Comparison of ENCODE assay signal across 8 mouse cellular contexts in genomic region chr15:62496193-62496592, GRCm38 (mm10).
DNase-seq lines count a peak whose midpoint lies in the region; ATAC-seq and TF ChIP-seq lines count a peak whose summit lies in the region.

No protein-coding gene starts in this region.

- no peaks in the 10 kb centered on the region for H3K27me3 ChIP-seq in hindbrain, embryonic 10.5 days (ENCODE audit: insufficient read depth, poor library complexity, severe bottlenecking)
- H3K27me3 ChIP-seq in hindbrain, embryonic 12.5 days, result no peaks in the 10 kb centered on the region
- no peaks in the 10 kb centered on the region for H3K27me3 ChIP-seq in embryonic facial prominence, embryonic 11.5 days (ENCODE audit: control insufficient read depth, insufficient read depth, low read length)
- no peaks in the 10 kb centered on the region for H3K27me3 ChIP-seq in midbrain, embryonic 11.5 days (ENCODE audit: control insufficient read depth, insufficient read depth, low read length)
- H3K27me3 ChIP-seq in heart, adult 2 months (ENCODE audit: control insufficient read depth, insufficient read depth, low read length), result no peaks in the 10 kb centered on the region

- WGBS in hindbrain, embryonic 10.5 days, result 15% methylated on average over 4 of the region's 4 CpGs
- 22% methylated on average over 4 of the region's 4 CpGs for WGBS in hindbrain, embryonic 12.5 days
- WGBS in embryonic facial prominence, embryonic 11.5 days, result 15% methylated on average over 4 of the region's 4 CpGs
- WGBS in midbrain, embryonic 11.5 days, result 9% methylated on average over 4 of the region's 4 CpGs
- 44% methylated on average over 4 of the region's 4 CpGs for WGBS in heart, adult 2 months

- intact Hi-C loops in left cerebral cortex, postnatal 36 days (cut with DNase I), result no loop called here
- intact Hi-C loops in heart, adult 2 months (cut with DNase I), result loop anchor here (5.0 kb wide), 1 partner anchor 894 kb away; no protein-coding TSS in a partner anchor

- no peaks in the 10 kb centered on the region for H3K79me2 ChIP-seq in heart, adult 2 months (replicated peaks; ENCODE audit: control insufficient read depth, insufficient read depth, low read length)

- no peaks in the 10 kb centered on the region for H3K9me3 ChIP-seq in hindbrain, embryonic 10.5 days
- no peaks in the 10 kb centered on the region for H3K9me3 ChIP-seq in hindbrain, embryonic 12.5 days (replicated peaks)
- H3K9me3 ChIP-seq in embryonic facial prominence, embryonic 11.5 days (replicated peaks; ENCODE audit: control insufficient read depth, low read length), result no peaks in the 10 kb centered on the region
- H3K9me3 ChIP-seq in midbrain, embryonic 11.5 days (ENCODE audit: control insufficient read depth, low read length), result no peaks in the 10 kb centered on the region

- no peak for TF ChIP-seq EP300 in heart, adult 2 months (IDR thresholded peaks at IDR 0.05; ENCODE audit: insufficient read depth, low read depth, low read length)

- H3K4me2 ChIP-seq in hindbrain, embryonic 12.5 days (replicated peaks), result no peak overlapping the region
- no peak overlapping the region for H3K4me2 ChIP-seq in embryonic facial prominence, embryonic 11.5 days (ENCODE audit: low read depth, low read length)
- H3K4me2 ChIP-seq in midbrain, embryonic 11.5 days, result no peak overlapping the region

- peak; percentile 6 for DNase-seq in hindbrain, embryonic 10.5 days (ENCODE audit: low spot score)
- peak; percentile 50 for DNase-seq in adipocyte (ENCODE audit: low spot score)
- DNase-seq in embryonic facial prominence, embryonic 11.5 days (ENCODE audit: low spot score), result peak; percentile 40
- DNase-seq in midbrain, embryonic 11.5 days (ENCODE audit: low spot score, missing footprints), result peak; percentile 80
- DNase-seq in urinary bladder, adult 2 months (ENCODE audit: low spot score), result no peak
- no peak for DNase-seq in left cerebral cortex, postnatal 36 days (ENCODE audit: low spot score in 2 of 2)
- DNase-seq in heart, adult 2 months, result no peak

- H3K9ac ChIP-seq in hindbrain, embryonic 12.5 days, result no peak overlapping the region
- H3K9ac ChIP-seq in embryonic facial prominence, embryonic 11.5 days (replicated peaks; ENCODE audit: low read length), result no peak overlapping the region
- H3K9ac ChIP-seq in midbrain, embryonic 11.5 days (ENCODE audit: low read length), result no peak overlapping the region
- no peak overlapping the region for H3K9ac ChIP-seq in heart, adult 2 months (ENCODE audit: low read depth, low read length)

- no peaks in the 10 kb centered on the region for H3K36me3 ChIP-seq in hindbrain, embryonic 10.5 days
- H3K36me3 ChIP-seq in hindbrain, embryonic 12.5 days, result no peaks in the 10 kb centered on the region
- no peaks in the 10 kb centered on the region for H3K36me3 ChIP-seq in embryonic facial prominence, embryonic 11.5 days (replicated peaks; ENCODE audit: control insufficient read depth, insufficient read depth, low read depth, low read length)
- no peaks in the 10 kb centered on the region for H3K36me3 ChIP-seq in midbrain, embryonic 11.5 days (ENCODE audit: control insufficient read depth, insufficient read depth, low read length)
- H3K36me3 ChIP-seq in heart, adult 2 months (ENCODE audit: control insufficient read depth, insufficient read depth, low read length), result no peaks in the 10 kb centered on the region

- TF ChIP-seq POLR2A in heart, adult 2 months (IDR thresholded peaks at IDR 0.05; ENCODE audit: insufficient read depth, low read depth, low read length), result no peak

- no peak overlapping the region for H3K27ac ChIP-seq in hindbrain, embryonic 10.5 days
- H3K27ac ChIP-seq in hindbrain, embryonic 12.5 days, result no peak overlapping the region
- no peak overlapping the region for H3K27ac ChIP-seq in embryonic facial prominence, embryonic 11.5 days (replicated peaks; ENCODE audit: low read depth, low read length)
- H3K27ac ChIP-seq in midbrain, embryonic 11.5 days (ENCODE audit: low read depth, low read length), result no peak overlapping the region
- no peak overlapping the region for H3K27ac ChIP-seq in heart, adult 2 months

- peaks cover 7% of the 10 kb centered on the region for H3K4me1 ChIP-seq in hindbrain, embryonic 10.5 days (replicated peaks)
- H3K4me1 ChIP-seq in hindbrain, embryonic 12.5 days, result no peaks in the 10 kb centered on the region
- H3K4me1 ChIP-seq in embryonic facial prominence, embryonic 11.5 days (ENCODE audit: control insufficient read depth, insufficient read depth, low read length), result no peaks in the 10 kb centered on the region
- H3K4me1 ChIP-seq in midbrain, embryonic 11.5 days (ENCODE audit: control insufficient read depth, insufficient read depth, low read length), result peaks cover 3% of the 10 kb centered on the region; the same call in 1 of the 2 replicates
- H3K4me1 ChIP-seq in heart, adult 2 months (ENCODE audit: control insufficient read depth, insufficient read depth, low read length), result peaks cover 2% of the 10 kb centered on the region; the same call in 1 of the 2 replicates

- H3K4me3 ChIP-seq in hindbrain, embryonic 10.5 days, result no peak overlapping the region
- no peak overlapping the region for H3K4me3 ChIP-seq in hindbrain, embryonic 12.5 days
- no peak overlapping the region for H3K4me3 ChIP-seq in embryonic facial prominence, embryonic 11.5 days (ENCODE audit: low read depth, low read length)
- H3K4me3 ChIP-seq in midbrain, embryonic 11.5 days (ENCODE audit: low read depth, low read length), result no peak overlapping the region
- no peak overlapping the region for H3K4me3 ChIP-seq in heart, adult 2 months

- no peak for TF ChIP-seq CTCF in heart, adult 2 months (IDR thresholded peaks at IDR 0.05)

- no peak for ATAC-seq in hindbrain, embryonic 12.5 days (ENCODE audit: low FRiP score)
- no peak for ATAC-seq in embryonic facial prominence, embryonic 11.5 days (replicated peaks; ENCODE audit: insufficient number of reproducible peaks, low FRiP score, low TSS enrichment, low read depth)
- no peak for ATAC-seq in midbrain, embryonic 11.5 days (ENCODE audit: low FRiP score)

Comparison
In these comparisons a context has a peak if more than half of its experiments do, and no peak if none do; other contexts are left out.
1. DNase-seq: peak in hindbrain, embryonic 10.5 days (single experiment), adipocyte (single experiment), embryonic facial prominence, embryonic 11.5 days (single experiment) and midbrain, embryonic 11.5 days (single experiment); none in urinary bladder, adult 2 months (single experiment), left cerebral cortex, postnatal 36 days (0 of 2) and heart, adult 2 months (0 of 2).